Mouse (Mus musculus) bone marrow macrophage, adult 2 months (primary cell): ENCODE results near the gene Plxdc2.

Source experiments
- CTCF ChIP-seq: IDR thresholded peaks from 2 replicates; pipeline ENCODE4 v1.5.1; 2012; ENCODE audit warnings: low read depth, mild to moderate bottlenecking, low read length, moderate library complexity
- POLR2A ChIP-seq: IDR thresholded peaks from 2 replicates; pipeline ENCODE4 v1.6.1; 2012; ENCODE audit warnings: mild to moderate bottlenecking, low read depth, low read length, borderline replicate concordance

DNA sequence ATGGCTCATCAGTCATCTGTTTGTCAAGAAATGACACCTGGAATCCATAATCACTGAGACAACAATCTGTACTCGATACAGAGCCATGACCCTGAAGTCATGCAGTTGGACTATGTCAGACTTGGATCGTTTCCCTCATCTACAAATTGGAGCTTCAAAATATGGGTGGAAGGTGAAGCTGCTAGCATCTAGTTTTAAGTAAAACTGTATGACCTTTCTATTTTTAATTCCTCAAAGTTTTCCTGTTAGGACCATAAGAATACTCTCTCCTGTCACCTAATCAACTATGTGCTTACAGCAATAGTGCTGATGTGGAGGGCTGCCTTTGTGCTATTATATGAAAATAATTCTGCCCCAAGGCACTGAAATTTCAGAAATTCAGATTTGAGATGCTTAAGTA is 401.1 kb downstream of the Plxdc2 start:
- no peak for TF ChIP-seq CTCF
- no peak for TF ChIP-seq POLR2A
